Comparison of ENCODE assay signal across 34 mouse cellular contexts in the genomic region with DNA sequence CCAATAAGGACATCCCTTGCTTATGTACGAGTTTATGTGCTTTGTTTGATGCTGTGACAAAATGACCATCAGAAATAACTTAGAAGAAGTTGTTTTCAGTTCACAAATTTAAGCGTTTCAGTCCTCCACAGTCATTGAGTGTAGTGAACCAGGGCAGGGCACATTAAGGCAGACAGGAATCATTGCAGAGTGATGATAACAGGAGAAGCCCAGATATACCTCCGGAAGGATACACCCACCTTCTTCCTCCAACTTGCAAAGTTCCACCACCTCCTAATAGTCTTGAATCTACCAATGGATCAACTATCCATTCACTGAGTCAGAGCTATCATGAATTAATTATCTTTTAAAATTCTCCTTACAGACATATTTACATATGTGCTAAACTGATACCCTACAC.
"Had no signal": no experiment of that assay in that cellular context is flagged by ENCODE, and none has a peak within 500 bp of the region (broad histone marks: within the 10 kb centered on the region; RNA-seq: fewer than 3 reads in every experiment).

No protein-coding gene starts in this region.

- ATAC-seq: hindbrain, embryonic 16.5 days; hindbrain, postnatal 0 days; inflammation-experienced regulatory T-cells, adult 6 months; intestine, embryonic 15.5 days; intestine, embryonic 16.5 days; intestine, postnatal 0 days had no signal

- H3K27me3 ChIP-seq: heart, embryonic 12.5 days; heart, embryonic 13.5 days; heart, embryonic 15.5 days; hindbrain, embryonic 12.5 days; hindbrain, embryonic 13.5 days; hindbrain, embryonic 15.5 days; intestine, embryonic 15.5 days; kidney, embryonic 15.5 days had no signal

- H3K4me3 ChIP-seq: heart, embryonic 10.5 days; heart, embryonic 12.5 days; heart, embryonic 13.5 days; heart, embryonic 15.5 days; hindbrain, embryonic 12.5 days; hindbrain, embryonic 13.5 days; hindbrain, embryonic 15.5 days; intestine, embryonic 15.5 days; kidney, embryonic 15.5 days; layer of hippocampus, adult 2 months had no signal

- H3K4me2 ChIP-seq: heart, embryonic 11.5 days; heart, embryonic 12.5 days; heart, embryonic 13.5 days; heart, embryonic 15.5 days; hindbrain, embryonic 12.5 days; hindbrain, embryonic 13.5 days; hindbrain, embryonic 14.5 days; hindbrain, embryonic 15.5 days; intestine, embryonic 15.5 days; kidney, embryonic 15.5 days had no signal

- H3K9me3 ChIP-seq: heart, embryonic 10.5 days; heart, embryonic 12.5 days; heart, embryonic 13.5 days; heart, embryonic 15.5 days; hindbrain, embryonic 12.5 days; hindbrain, embryonic 13.5 days; hindbrain, embryonic 15.5 days; intestine, embryonic 15.5 days; kidney, embryonic 15.5 days had no signal

- H3K36me3 ChIP-seq: heart, embryonic 10.5 days; heart, embryonic 12.5 days; heart, embryonic 13.5 days; heart, embryonic 15.5 days; hindbrain, embryonic 12.5 days; hindbrain, embryonic 13.5 days; intestine, embryonic 15.5 days; kidney, embryonic 15.5 days had no signal

- H3K9ac ChIP-seq: heart, embryonic 12.5 days; heart, embryonic 13.5 days; heart, embryonic 15.5 days; hindbrain, embryonic 12.5 days; hindbrain, embryonic 13.5 days; hindbrain, embryonic 14.5 days; hindbrain, embryonic 15.5 days; intestine, embryonic 15.5 days; kidney, embryonic 15.5 days had no signal

- DNase-seq: heart, postnatal 10 days; heart, postnatal 14 days; heart, postnatal 36 days; heart, postnatal 4 days; kidney, adult 11 months; kidney, adult 18-20 months; kidney, adult 2 months; kidney, adult 8-10 months; kidney, adult 9 months; kidney, postnatal 10 days; kidney, postnatal 14 days; kidney, postnatal 25 days; kidney, postnatal 36 days; kidney, postnatal 4 days; layer of hippocampus, adult 9-11 months; layer of hippocampus, postnatal 36 days had no signal

- H3K27ac ChIP-seq: heart, embryonic 10.5 days; heart, embryonic 13.5 days; heart, embryonic 15.5 days; hindbrain, embryonic 12.5 days; hindbrain, embryonic 13.5 days; hindbrain, embryonic 14.5 days; hindbrain, embryonic 15.5 days; hindbrain, postnatal 0 days; intestine, embryonic 15.5 days; kidney, embryonic 15.5 days; kidney, postnatal 0 days; layer of hippocampus, adult 2 months had no signal

- H3K4me1 ChIP-seq: hindbrain, embryonic 12.5 days; hindbrain, embryonic 13.5 days; hindbrain, embryonic 15.5 days; intestine, embryonic 15.5 days; kidney, embryonic 15.5 days had no signal
